Mouse (Mus musculus): ENCODE measurements at regions not wholly inside any gene's neighbourhood (a gene's known extent, or its start where the extent isn't known, plus 50 kb on each side); places are given as distances from the start of the nearest gene placed in this dataset.

- TF ChIP-seq POLR2A (IDR thresholded peaks at IDR 0.05; ENCODE audit: low read depth, low read length) (no peak), CTCF (conservative IDR thresholded peaks at IDR 0.05; ENCODE audit: insufficient read depth, insufficient read length, low read depth, low read length) (no peak)
Measured at GRCm38 (mm10) chr8:46391678-46392077, 79.2 kb upstream of the Acsl1 start.

Measured in kidney, adult 2 months (tissue).